Mouse (Mus musculus) testis, adult 2 months (tissue): Measurements from ENCODE around the gene Ivd.

Experiments
- CTCF ChIP-seq: fragments of 200-500 bp; IDR thresholded peaks from 2 replicates; pipeline ENCODE4 v1.5.1; 2012; ENCODE audit warnings: low read depth, mild to moderate bottlenecking, inconsistent platforms, low read length, moderate library complexity; ENCODE audit not compliant: control insufficient read depth, insufficient read depth, insufficient replicate concordance
- POLR2A ChIP-seq: fragments of 200-500 bp; IDR thresholded peaks from 2 replicates; pipeline ENCODE4 v1.6.1; 2012; ENCODE audit warnings: low read depth, mild to moderate bottlenecking, inconsistent platforms, low read length, moderate library complexity; ENCODE audit not compliant: control insufficient read depth

GRCm38 (mm10) chr2:118902051-118903025, 40.6 kb downstream of the Ivd start:
- TF ChIP-seq CTCF: no peak
- TF ChIP-seq POLR2A: 0 out of 2 replicates have a peak, but pooled peaks have one; percentile 6
